Mouse (Mus musculus): ENCODE results near the gene Slc25a22. TPM values are rescaled to one million over a fixed set of nuclear protein-coding genes. Genes with fewer than 3 reads are reported as not detected.
A peak's percentile ranks its signal among the peaks of the same experiment; 100 is the strongest.

Gene Slc25a22
- total RNA-seq, 2 experiments from 2014 or later, result 65.5 to 67.6 TPM

- DNase-seq, result no peak
- intact Hi-C loops (cut with DNase I), result no loop called here
These were observed 36.5 kb upstream of the Slc25a22 start for GRCm38 (mm10) chr7:141474160-141474559.

GRCm38 (mm10) chr7:141472763-141473162 lies 35.1 kb upstream of the Slc25a22 start:
- intact Hi-C loops (cut with DNase I), result no loop called here
- DNase-seq, result no peak

GRCm38 (mm10) chr7:141472226-141472625 lies 34.5 kb upstream of the Slc25a22 start:
- intact Hi-C loops (cut with DNase I), result no loop called here
- DNase-seq, result no peak

GRCm38 (mm10) chr7:141471236-141471635 lies 33.5 kb upstream of the Slc25a22 start:
- intact Hi-C loops (cut with DNase I), result no loop called here
- DNase-seq, result no peak

- intact Hi-C loops (cut with DNase I), result no loop called here
These were observed 32.9 kb upstream of the Slc25a22 start for GRCm38 (mm10) chr7:141470637-141470944.

GRCm38 (mm10) chr7:141469901-141470636 lies 32.4 kb upstream of the Slc25a22 start:
- DNase-seq, result peak; percentile 22 to 46
- intact Hi-C loops (cut with DNase I), result no loop called here

More at GRCm38 (mm10) chr7:141470637-141470944, 32.9 kb upstream of the Slc25a22 start:
- DNase-seq, result no peak

GRCm38 (mm10) chr7:141469352-141469751 lies 31.7 kb upstream of the Slc25a22 start:
- DNase-seq, result no peak
- intact Hi-C loops (cut with DNase I), result no loop called here

- peak; percentile 64 to 74 for DNase-seq
- intact Hi-C loops (cut with DNase I), result no loop called here
These were observed 31.0 kb upstream of the Slc25a22 start for GRCm38 (mm10) chr7:141468522-141469211.

- intact Hi-C loops (cut with DNase I), result no loop called here
- DNase-seq, result peak; percentile 42 to 53
These were observed 30.5 kb upstream of the Slc25a22 start for GRCm38 (mm10) chr7:141468164-141468521.

- intact Hi-C loops (cut with DNase I), result no loop called here
- DNase-seq, result peak; percentile 92 to 94
These were observed 29.7 kb upstream of the Slc25a22 start, which contains the start of gene Cd151 for GRCm38 (mm10) chr7:141467230-141468030. Gene Cd151 (plus strand): TSS chr7:141467392.

GRCm38 (mm10) chr7:141466607-141467148 lies 29.0 kb upstream of the Slc25a22 start:
- intact Hi-C loops (cut with DNase I), result no loop called here
- no peak for DNase-seq

- intact Hi-C loops (cut with DNase I), result no loop called here
- DNase-seq, result peak; percentile 44 to 57
These were observed 28.3 kb upstream of the Slc25a22 start for GRCm38 (mm10) chr7:141466045-141466394.

GRCm38 (mm10) chr7:141465388-141466044 lies 27.8 kb upstream of the Slc25a22 start:
- intact Hi-C loops (cut with DNase I), result no loop called here
- DNase-seq, result peak; percentile 25 to 60

- peak; percentile 43 to 51 for DNase-seq
- intact Hi-C loops (cut with DNase I), result no loop called here
These were observed 27.0 kb upstream of the Slc25a22 start for GRCm38 (mm10) chr7:141464603-141465201.

- intact Hi-C loops (cut with DNase I), result no loop called here
- peak; percentile 70 to 73 for DNase-seq
These were observed 26.3 kb upstream of the Slc25a22 start for GRCm38 (mm10) chr7:141463824-141464602.

GRCm38 (mm10) chr7:141462333-141462821 lies 24.7 kb upstream of the Slc25a22 start:
- peak in 1 of 2 experiments; percentile 65 for DNase-seq
- intact Hi-C loops (cut with DNase I), result no loop called here

- intact Hi-C loops (cut with DNase I), result no loop called here
- peak in 1 of 2 experiments; percentile 56 for DNase-seq
These were observed 24.0 kb upstream of the Slc25a22 start for GRCm38 (mm10) chr7:141461521-141462332.

Data from heart, postnatal 14 days (tissue).